ENCODE assay signal across 40 mouse cellular contexts in genomic region chr19:10822534-10822933, GRCm38 (mm10). TPM values are rescaled to one million over a fixed set of nuclear protein-coding genes. Genes with fewer than 3 reads are reported as not detected.
"Had no signal": no experiment of that assay in that cellular context is flagged by ENCODE, and none has a peak within 500 bp of the region (broad histone marks: within the 10 kb centered on the region; RNA-seq: fewer than 3 reads in every experiment).

No protein-coding gene starts in this region.

- H3K36me3 ChIP-seq: heart, embryonic 10.5 days; heart, embryonic 12.5 days; heart, embryonic 13.5 days; heart, embryonic 15.5 days; hindbrain, embryonic 10.5 days; hindbrain, embryonic 12.5 days; hindbrain, embryonic 13.5 days; hindbrain, embryonic 15.5 days; intestine, embryonic 15.5 days; kidney, embryonic 15.5 days had no signal

- DNase-seq: heart, adult 2 months; heart, postnatal 10 days; heart, postnatal 14 days; heart, postnatal 36 days; heart, postnatal 4 days; kidney, adult 11 months; kidney, adult 18-20 months; kidney, adult 2 months; kidney, adult 8-10 months; kidney, adult 9 months; kidney, postnatal 10 days; kidney, postnatal 14 days; kidney, postnatal 25 days; kidney, postnatal 36 days; kidney, postnatal 4 days; layer of hippocampus, adult 9-11 months had no signal

- H3K9me3 ChIP-seq: heart, embryonic 10.5 days; heart, embryonic 12.5 days; heart, embryonic 13.5 days; heart, embryonic 15.5 days; hindbrain, embryonic 10.5 days; hindbrain, embryonic 12.5 days; hindbrain, embryonic 13.5 days; hindbrain, embryonic 15.5 days; intestine, embryonic 15.5 days; kidney, embryonic 15.5 days had no signal

- H3K4me1 ChIP-seq: hindbrain, embryonic 12.5 days; hindbrain, embryonic 13.5 days; hindbrain, embryonic 15.5 days; intestine, embryonic 15.5 days had no signal

- H3K4me2 ChIP-seq: heart, embryonic 11.5 days; heart, embryonic 12.5 days; heart, embryonic 13.5 days; heart, embryonic 15.5 days; hindbrain, embryonic 12.5 days; hindbrain, embryonic 13.5 days; hindbrain, embryonic 14.5 days; hindbrain, embryonic 15.5 days; intestine, embryonic 15.5 days; kidney, embryonic 15.5 days had no signal

- H3K27ac ChIP-seq: heart, adult 2 months; heart, embryonic 10.5 days; heart, embryonic 13.5 days; heart, embryonic 15.5 days; hindbrain, embryonic 10.5 days; hindbrain, embryonic 12.5 days; hindbrain, embryonic 13.5 days; hindbrain, embryonic 14.5 days; hindbrain, embryonic 15.5 days; hindbrain, postnatal 0 days; intestine, embryonic 15.5 days; kidney, embryonic 15.5 days; kidney, postnatal 0 days; layer of hippocampus, adult 2 months had no signal

- H3K4me3 ChIP-seq: heart, adult 2 months; heart, embryonic 10.5 days; heart, embryonic 12.5 days; heart, embryonic 13.5 days; heart, embryonic 15.5 days; hindbrain, embryonic 10.5 days; hindbrain, embryonic 12.5 days; hindbrain, embryonic 13.5 days; hindbrain, embryonic 15.5 days; intestine, embryonic 15.5 days; kidney, embryonic 15.5 days; layer of hippocampus, adult 2 months had no signal

- H3K27me3 ChIP-seq: heart, embryonic 12.5 days; heart, embryonic 13.5 days; heart, embryonic 15.5 days; hindbrain, embryonic 12.5 days; hindbrain, embryonic 13.5 days; hindbrain, embryonic 15.5 days; intestine, embryonic 15.5 days; kidney, embryonic 15.5 days had no signal

- H3K9ac ChIP-seq: heart, embryonic 12.5 days; heart, embryonic 13.5 days; heart, embryonic 15.5 days; hindbrain, embryonic 12.5 days; hindbrain, embryonic 13.5 days; hindbrain, embryonic 14.5 days; hindbrain, embryonic 15.5 days; intestine, embryonic 15.5 days; kidney, embryonic 15.5 days had no signal

- ATAC-seq: hindbrain, embryonic 16.5 days; hindbrain, postnatal 0 days; inflammation-experienced regulatory T-cells, adult 6 months; intestine, embryonic 15.5 days; intestine, embryonic 16.5 days; intestine, postnatal 0 days had no signal

RNA-seq across cellular contexts. Expression of gene Cd6, which starts 7.3 kb away (rescaled TPM):
- total RNA-seq: hindbrain, postnatal 0 days; layer of hippocampus, postnatal 10 days had no signal
- polyA plus RNA-seq: heart, embryonic 10.5 days; heart, embryonic 11.5 days; heart, embryonic 12.5 days; heart, embryonic 14.5 days; heart, embryonic 15.5 days; heart, postnatal 0 days; hindbrain, embryonic 10.5 days; hindbrain, embryonic 11.5 days; hindbrain, embryonic 12.5 days; hindbrain, embryonic 13.5 days; hindbrain, embryonic 14.5 days; hindbrain, embryonic 16.5 days; hindbrain, postnatal 0 days; kidney, embryonic 16.5 days; kidney, postnatal 0 days had no signal
